8 mouse cellular contexts compared by ENCODE assay signal in the genomic region with DNA sequence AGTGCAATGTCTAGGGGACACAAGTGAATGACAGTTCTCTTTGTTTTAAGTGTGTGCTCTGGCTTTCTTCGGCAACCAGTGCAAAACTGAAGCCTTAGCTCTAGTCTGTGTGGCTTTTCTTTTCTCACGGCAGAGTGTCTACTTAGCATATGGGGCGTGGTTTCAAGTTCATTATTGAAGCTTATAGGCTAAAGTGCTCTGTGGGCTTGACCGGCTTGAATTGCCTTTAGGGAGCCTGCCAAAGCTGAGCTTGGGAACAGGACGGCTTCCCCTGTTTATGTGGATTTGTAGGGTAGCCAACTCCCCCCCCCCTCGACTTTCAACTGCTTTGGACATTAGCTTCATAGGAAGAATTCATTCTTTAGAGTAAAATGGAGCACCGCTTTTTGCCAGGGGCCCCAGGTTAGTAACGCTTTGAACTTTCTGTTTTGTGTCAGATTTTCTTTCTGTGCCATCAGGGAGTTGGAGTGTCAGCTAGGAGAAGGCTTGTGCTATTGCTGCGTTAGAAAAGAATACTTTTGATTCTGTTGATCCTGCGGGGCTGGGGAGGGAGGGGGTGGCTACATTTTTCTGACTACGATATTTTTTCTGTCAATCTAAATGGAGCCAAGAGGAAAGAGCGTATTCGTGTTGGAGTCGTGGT. TPM values are rescaled to one million over a fixed set of nuclear protein-coding genes. Genes with fewer than 3 reads are reported as not detected.
DNase-seq lines count a peak whose midpoint lies in the region; ATAC-seq lines count a peak whose summit lies in the region.

No protein-coding gene starts in this region.

- intact Hi-C loops in left cerebral cortex, postnatal 25 days (cut with DNase I) = loop anchor here (1.0 to 5.0 kb wide), 2 partner anchors 53 to 123 kb away; no protein-coding TSS in a partner anchor

- DNase-seq in cerebellum, adult 18-20 months = peak; percentile 10 to 18
- no peak for DNase-seq in cerebellum, adult 11-12 months
- DNase-seq in embryo, embryonic 11 days = peak; percentile 91
- peak; percentile 26 to 74 for DNase-seq in gastrocnemius, postnatal 4 days (ENCODE audit: low spot score in 2 of 2)
- DNase-seq in left cerebral cortex, postnatal 25 days (ENCODE audit: low spot score in 2 of 2) = peak; percentile 36 to 61
- DNase-seq in right cerebral cortex, postnatal 25 days = peak; percentile 23

- peak; percentile 84 for ATAC-seq in inflammation-experienced regulatory T-cells, adult 6 months
- peak; percentile 98 for ATAC-seq in megakaryocyte-erythroid progenitor cell, adult 5-6 weeks (replicated peaks; ENCODE audit: low FRiP score, low TSS enrichment, poor library complexity, severe bottlenecking)

RNA-seq across cellular contexts. Expression of gene Pld1, which starts 45.6 kb away (rescaled TPM):
- total RNA-seq in gastrocnemius, postnatal 4 days (2021) = 10 to 100 TPM; 13.9 to 14.7 TPM
- under 1 TPM; 0.40 to 0.71 (median 0.48) TPM for polyA plus RNA-seq in inflammation-experienced regulatory T-cells, adult 6 months (2017; shearing (Covaris generic))
- total RNA-seq in left cerebral cortex, postnatal 25 days (2021) = 1 to 10 TPM; 8.1 to 9.8 TPM
- total RNA-seq in megakaryocyte-erythroid progenitor cell, adult 5-6 weeks (2014; fragmentation: Nextera tagmentation) = 0.76 and 1.4 TPM in 2 replicates
- total RNA-seq in megakaryocyte-erythroid progenitor cell, adult 5-6 weeks (2017) = 0.99 and 1.2 TPM in 2 replicates
